Mouse (Mus musculus) R1 (cell line): ENCODE data around the gene St7.

Source experiments
- DNase-seq: peaks from one replicate; pipeline ENCODE4 v3.0.0-alpha.2; 2018; ENCODE audit warnings: low read depth, low spot score

Gene St7

DNA sequence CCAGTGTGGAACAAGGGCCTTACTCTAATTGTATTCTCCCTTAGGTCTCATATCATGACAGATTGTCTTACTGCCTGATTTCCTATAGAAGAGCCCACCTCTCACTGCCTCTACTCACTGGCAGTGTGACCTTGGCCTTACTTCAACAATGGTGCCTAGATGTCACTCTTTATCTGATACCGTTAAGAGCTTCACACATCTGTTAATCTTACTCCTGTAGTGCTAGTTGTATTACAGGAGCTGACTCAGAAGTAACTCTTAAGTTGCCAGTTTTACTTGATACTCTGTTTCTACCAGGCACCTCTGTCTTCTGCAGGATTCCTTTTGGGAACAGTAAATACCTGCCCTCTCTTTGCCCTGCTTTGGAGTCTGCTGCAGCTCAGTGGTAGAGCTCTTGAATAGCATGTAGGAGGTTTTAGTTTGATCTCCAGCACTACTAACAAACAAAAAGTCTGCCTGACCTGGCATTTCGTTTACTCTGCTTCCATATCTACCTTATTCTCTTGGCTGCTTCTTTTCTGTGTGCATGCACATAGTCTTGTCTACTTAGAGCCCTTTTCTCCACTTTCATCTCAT lies 121.4 kb downstream of the St7 start:
- DNase-seq = no peak

DNA sequence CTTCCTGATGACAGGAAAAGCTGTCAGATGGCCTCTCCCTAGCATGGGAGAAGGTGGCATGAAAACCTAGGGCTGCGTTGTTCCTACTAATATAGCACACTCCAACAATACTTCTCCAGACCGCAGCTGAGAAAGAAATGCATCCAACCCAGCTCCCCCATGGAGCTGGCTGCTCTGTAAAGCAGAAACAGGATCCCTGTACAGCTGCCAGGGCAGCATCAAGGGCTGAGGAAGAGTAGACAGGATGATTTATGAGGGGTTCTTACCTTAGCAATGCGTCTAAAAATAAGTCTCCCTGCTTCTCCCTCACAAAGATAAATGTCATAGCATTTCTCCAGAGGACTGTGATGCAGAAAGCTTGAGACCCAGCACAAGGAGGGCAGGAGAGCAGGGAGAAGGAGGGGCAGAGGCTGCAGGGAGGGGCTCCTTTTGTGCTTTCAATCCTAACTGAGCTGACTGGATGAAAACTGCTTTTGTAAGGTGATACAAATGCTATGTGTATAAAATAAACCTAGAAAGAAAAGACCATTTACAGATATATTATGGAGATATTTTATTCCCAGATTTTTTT lies 124.2 kb downstream of the St7 start:
- no peak for DNase-seq

DNA sequence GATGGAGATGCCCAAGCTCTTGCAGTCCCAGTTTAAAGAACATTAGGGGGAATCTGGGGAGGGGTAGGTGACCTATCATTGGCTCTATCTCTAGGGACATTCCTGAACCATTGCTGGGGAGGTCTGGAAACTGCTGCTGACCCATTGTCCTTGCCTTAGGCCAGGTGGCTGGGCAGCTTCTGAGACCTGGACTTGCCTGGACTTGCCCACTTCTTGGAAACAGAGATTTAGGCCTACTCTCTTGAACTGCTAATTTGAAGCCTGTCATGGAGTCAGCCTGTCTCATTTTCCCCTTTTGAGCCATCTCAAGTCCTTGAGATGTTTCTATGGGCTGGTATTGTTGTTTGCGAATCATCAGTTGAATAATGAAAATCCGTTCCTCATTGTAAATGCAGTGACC lies 130.9 kb downstream of the St7 start:
- no peak for DNase-seq

DNA sequence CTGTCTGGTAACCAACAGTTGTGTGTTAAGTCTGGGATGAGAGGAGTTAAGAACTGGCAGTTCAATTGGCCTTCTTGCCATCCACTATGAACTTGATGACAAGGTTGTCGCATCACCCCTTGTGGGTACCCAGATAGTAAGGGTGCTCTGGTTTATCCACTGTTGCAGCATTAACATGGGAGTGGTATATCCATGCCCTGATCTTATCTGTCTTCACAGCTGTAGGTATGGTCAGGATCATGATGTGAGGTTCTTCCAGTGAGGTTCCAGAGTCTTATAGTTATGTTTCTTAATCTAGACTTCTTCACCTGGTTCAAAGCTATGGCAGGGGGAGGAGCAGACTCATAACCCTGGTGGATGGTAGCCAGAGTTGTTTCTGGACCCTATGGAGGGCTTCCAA lies 132.0 kb downstream of the St7 start:
- no peak for DNase-seq

DNA sequence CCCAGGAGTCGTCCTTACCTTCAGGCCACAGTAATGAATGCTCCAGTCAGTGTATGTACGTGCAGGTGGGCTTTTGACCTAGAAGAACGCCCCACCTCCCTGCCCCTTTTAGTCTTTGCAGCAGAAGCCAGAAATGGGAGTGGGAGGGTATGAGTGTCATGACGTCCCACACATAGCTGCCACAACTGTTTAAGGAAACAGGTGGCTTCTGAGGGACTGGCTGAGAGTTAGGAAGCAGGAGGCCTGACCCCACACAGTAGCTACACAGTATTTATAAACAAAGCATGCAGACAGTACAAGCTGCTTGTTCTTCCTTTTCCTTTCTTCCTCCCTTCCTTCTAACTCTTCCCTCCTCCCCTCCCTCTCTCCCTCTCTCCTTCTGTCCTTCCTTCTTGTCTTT lies 135.6 kb downstream of the St7 start:
- no peak for DNase-seq

DNA sequence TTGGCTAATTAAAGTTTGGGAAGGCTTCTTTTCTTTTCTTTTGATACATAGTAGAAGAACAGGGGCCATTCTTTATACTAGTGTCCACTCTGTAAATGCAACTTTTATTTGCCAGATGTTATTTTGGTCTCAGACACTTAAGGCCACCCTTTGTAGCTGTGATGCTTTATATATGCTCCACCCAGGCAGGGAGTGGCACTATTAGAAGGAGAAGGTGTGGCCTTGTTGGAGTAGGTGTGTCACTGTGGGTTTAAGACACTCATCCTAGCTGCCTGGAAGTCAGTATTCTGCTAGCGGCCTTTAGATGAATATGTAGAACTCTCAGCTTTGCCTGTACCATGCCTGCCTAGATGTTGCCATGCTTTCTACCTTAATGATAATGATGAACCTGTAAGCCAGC lies 137.2 kb downstream of the St7 start:
- DNase-seq = no peak

DNA sequence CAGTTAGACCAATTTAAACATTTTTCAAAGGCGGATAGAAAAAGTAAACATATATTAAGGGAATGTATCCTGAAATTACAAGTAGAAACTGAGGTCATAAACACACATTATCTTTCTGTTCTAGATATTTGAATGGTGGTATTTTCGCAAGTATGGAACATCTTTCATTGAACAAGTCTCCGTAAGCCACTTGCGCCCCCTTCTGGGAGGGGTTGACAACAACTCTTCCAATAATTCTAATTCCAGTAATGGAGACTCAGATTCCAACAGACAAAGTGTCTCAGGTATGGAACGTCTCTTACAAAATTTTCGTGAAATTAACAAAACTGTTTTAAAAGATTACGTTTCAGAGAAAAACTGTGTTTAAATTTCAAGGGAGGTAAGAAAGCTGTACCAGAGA lies 141.8 kb downstream of the St7 start:
- DNase-seq = peak; percentile 65

DNA sequence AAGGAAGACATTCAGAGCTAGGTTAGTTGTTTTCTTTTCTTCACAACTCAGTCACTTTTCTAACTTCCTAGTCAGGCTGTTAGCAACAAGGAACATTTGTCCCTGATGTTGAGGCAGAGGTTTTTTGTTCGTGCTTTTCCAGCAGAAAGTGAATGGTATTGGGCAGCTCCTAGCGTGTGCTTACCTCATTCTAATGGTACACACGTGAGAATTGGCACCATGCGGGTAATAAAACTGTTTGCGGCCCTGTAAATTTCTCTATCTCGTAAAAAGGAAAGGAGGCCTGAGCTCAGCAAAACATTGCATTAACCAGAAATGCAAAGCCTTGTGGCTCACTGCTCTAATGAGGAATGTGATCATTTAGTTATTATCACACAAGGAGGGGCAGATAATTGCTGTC lies 143.0 kb downstream of the St7 start:
- DNase-seq = no peak

DNA sequence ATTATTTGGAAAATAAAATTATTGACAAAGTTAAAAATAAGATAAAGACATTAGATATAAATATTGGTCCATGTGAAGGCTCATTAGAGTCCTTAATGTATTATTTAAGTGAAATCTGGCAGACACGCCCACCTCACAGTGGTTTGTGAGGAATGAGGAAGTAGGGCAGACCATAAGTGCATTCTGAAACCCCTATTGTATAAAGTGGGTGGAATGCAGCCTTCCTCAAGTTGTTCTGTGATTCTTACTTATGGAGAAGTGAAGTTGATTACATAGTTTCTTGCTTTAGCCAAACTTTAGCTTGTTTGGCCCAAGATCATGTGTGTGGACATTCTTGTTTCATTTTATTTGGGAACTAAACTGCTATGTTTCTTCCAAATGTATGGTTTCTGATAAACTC lies 144.9 kb downstream of the St7 start:
- DNase-seq = peak; percentile 18

DNA sequence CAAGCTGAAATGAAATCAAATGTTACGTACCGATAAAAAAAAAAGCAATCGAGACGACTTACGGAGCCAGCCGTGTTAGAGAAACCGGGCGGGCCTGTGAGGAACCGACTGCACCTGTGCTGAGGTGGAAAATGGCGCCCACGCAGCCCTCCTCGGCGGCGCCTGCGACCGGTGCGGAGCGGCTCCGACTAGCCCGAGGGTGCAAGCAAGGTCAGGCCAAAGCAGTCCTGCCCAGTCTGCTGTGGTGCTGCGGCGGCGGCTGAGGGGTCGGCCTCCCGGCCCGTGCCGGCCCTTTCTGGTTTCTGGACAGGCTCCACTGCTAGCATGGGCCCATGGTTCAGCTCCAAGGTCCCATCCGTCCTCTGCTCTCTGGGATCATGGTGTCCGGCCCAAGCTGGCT lies 147.7 kb downstream of the St7 start:
- DNase-seq = peak; percentile 74

DNA sequence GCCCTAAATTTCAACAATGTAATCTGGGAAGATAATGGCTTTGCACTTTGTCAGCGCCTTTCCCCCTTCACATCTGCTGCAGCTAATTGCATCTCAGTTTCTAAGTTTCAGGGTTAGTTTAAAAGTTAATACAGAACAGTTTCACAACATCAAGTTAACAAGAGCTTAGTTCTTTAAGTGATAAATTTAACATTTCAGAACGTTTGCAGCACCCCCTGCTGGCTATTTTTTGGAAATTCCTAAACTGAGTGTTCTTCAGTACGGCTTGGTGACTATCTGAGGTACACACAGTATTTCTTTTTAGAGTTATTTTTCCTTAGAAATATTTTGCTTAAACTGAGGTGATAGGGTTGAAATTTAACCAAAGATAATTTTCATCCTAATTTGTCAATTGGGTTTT lies 150.0 kb downstream of the St7 start:
- peak; percentile 60 for DNase-seq

DNA sequence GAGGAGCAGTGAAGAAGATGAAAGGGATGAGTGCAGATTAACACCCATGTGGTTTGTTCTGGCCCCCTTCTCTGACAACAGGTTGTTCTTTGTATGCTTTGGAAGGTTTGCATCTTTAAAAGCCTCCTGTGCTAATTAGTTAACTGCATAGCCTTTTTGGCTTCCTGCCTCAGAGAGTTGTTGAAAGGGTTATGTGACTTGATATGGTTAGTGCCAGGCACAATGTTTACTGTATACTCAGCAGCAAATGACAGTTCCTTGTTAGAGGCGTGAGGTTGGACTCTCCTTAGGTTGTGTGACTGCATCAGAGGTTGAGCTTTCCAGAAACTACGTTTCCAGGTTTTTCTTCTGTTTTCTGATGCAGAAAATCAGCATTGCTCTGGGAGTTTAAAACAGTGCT lies 158.6 kb downstream of the St7 start:
- no peak for DNase-seq

DNA sequence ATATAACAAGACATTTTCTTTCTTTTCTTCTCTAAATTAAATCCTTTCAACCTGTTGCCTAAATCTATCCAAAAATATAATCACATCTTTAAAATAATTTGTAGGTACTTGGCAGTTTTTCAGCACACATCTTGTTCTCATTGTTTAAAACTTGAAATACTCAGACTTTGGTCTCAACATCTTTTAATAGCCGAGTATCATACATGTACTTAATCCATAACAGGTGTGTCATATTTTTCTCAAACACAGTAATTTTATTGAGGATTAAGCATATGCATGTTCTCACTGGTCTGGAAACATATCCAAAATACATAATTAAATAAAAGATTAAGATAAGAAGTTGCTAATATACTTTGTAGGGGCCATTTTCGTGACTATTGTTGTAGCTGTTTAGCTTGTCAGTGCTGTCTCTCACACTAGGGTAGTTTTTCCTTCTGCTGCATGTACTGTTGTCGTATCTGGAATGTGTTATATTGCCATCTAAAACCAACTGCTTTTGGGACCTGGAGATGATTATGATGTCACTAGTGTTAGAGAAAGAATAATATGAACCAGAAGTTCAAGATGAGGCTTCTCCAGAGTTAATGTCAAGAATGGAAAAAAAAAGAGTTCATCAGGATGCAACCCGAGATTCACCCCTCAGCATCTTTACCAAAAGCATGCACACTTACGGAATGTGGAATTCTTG lies 161.0 kb downstream of the St7 start:
- DNase-seq = no peak

DNA sequence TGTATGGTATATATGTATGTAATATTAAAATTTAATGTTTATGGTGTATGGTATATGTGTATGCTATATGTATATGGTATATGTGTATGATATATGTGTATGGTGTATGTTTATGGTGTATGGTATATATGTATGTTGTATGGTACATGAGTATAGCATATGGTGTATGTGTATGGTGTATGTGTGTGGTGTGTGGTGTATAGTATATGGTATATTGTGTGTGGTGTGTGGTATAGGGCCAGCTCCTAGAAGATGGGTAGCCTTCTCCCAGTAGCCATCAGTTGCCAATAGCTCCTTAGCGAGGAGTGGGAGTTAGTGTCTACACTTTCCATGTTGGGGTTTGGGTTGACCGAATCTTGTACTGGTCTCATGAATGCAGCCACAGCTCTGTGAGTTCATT lies 162.9 kb downstream of the St7 start:
- no peak for DNase-seq

DNA sequence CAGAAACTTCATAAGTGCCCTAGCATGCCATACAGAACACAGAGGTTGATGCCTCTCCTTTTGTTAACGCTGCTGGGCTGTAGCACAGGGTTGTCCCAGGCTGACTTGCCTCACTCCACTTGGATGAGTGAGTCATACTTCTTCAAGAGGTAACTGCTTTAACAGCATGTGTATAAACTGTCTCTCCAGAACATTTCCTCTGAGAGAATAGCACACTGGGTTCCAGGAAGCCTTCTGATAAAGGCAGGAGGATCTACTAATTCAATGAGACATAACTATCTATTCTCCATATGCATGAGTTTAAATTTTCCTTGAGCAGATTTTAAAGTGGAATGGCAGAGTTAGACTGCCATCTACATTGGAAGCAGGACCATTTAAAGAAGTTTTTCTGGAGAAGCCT lies 166.8 kb downstream of the St7 start:
- DNase-seq = no peak

DNA sequence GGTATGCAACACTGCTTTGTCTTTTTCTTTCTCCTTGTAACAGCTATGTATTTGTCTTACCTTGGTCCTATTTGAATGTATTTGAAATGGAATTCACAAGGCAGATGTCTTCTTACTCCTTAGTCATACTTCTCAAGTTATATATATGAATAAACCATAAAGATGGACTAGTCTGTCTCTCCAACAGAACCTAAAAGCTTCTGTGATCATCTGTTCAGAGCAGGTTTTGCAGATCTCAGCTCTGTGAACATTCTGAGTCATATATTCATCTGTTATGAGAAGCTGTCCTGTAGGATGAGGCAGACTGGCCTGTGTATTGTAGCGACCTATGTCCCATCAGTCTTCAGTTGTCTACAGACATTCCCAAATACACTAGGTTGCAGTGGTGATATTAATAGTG lies 167.7 kb downstream of the St7 start:
- DNase-seq = no peak

DNA sequence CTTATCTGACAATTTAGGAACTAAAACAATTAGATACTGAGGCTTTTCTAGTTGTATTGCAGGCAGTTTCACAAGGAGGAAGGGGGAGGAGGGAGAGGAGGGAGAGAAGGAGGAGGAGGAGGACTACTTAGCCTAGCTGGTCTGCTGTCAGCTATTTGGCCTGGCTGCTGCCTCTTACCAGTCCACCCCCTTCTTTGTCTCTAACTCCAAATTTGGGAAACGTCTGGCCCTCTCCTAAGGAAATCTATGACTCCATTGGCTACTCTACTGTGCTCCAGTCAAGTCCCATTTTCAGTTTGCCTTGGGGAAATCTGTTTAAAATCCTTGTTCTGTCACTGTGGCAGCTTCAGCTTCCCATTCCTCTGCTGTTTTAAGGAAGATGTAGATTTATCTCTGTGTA lies 175.1 kb downstream of the St7 start:
- no peak for DNase-seq

DNA sequence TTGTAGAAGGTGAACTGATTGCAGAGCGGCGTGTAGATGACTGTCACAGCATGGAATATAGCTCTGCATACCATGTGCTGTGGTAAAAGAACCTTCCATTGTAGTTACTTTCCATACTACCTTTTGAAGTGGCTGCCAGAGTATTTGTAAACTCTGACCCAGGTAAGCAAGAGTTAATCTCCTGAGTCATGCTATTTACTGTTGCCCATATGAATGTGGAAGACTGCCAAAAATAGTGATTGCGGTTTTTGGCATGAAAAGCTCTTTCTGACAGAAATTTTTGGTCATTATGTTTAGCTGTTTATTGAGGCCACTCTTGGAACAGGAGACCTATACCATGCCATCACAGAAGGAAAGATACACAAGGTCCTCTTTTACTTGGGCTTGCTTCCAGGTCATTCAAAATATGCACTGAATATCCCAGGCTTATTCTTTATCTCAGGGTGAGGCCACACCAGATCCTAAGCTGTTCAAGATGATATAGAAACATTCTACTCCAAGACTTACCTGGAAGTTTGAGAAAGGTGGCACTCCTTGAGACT lies 179.2 kb downstream of the St7 start:
- no peak for DNase-seq

DNA sequence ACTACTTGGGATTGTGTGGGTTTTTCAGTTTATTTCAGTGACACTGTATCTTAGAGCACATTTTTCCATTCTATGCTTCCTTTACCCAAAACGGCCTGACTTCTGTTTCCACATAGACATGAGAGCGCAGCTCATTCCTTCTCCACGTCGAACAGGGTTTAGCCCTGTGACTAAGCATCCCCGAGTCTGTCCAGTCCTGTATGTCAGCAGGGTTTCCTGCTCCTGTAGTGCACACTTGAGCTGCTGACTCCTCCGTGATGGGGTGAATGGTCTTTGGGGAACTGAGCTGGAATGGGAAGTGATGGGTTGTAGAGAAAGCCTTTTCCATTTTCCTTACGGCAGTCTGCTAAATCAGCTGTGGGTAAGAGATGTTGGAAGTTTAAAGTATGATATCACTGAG lies 182.9 kb downstream of the St7 start:
- no peak for DNase-seq

DNA sequence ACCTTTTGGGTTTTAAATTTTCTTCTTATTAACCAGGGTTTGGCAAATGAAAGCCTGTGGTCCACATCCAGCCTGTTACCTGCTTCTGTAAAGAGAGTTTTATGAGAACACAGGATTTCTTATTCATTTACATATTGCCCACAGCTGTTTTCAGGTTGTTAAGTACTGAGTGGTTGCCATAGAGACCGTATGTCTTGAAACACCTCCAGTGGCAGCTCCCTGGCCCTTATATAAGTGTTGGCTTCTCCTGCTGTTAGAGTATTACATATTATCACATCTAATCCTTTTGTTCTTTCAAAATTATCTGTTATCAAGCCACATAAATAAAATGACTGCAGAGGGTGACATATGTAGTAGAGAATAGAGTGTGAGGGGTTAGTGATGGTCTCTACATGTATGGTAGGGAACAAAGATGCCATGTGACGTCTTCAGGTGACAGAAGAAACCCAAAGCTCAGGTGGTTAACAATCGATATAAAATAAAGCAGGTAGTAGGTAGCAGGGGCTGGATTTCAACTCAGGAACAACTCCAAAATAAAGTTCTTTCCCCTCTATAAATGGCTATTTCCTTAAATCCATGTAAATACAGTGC lies 183.4 kb downstream of the St7 start:
- DNase-seq = peak; percentile 12

DNA sequence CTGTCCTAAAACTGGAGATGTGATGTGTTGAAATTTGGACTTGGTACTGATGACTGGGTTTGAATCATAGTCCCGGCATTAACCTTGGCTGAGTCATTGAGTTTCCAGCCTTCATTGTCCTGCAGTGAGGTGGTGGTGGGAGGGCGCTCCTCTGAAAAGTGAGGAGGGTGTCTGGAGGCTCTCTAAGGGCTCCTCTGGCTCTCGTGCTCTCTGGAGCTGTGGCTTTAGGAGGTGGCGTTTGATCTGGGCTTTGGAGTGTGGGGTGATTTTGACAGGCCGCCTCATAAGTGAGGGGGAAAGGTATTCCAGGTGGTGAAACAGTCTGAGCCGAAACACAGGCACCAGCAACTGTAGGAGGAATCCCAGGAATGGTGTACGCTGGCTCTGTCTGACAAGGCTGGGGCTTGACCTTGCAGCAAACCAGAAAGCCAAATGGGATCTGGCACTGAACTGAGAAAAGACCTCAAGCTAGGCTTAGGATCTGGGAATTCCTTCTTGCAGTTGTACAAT lies 184.0 kb downstream of the St7 start:
- DNase-seq = no peak

DNA sequence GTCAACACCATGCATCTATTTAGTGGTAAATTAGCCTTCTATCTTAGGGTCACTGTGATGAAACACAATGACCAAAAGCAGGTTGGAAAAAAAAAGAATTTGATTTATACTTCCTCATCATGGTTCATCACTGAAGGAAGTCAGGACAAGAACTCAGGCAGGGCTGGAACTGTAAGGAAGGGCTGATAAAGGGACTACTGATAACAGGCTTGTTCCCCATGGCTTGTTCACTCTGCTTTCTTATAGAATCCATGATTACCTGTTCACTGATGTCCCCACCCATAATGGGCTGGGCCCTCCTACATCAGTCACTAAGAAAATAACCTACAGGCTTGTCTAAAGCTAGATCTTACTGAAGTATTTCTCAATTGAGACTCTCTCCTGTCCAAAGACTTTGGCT lies 190.2 kb downstream of the St7 start:
- no peak for DNase-seq

DNA sequence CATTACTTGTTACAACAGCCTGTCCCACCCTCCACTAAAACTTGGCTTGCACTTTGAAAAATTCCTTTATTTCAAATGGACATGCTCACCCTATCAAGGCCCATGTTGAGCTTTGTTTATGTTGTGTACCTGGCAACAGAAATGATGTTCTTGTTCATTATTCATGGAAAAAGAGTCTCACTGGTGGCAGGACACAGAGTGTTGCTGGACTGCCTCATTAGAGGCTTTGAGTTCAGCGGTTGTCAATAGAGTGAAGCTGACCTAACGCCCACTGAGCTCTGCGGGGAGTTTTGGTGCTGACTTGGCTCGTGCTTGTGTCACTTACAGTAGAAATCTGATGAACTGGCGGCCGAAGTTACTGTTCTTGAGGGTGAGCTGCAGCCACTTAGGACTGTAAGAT lies 195.0 kb downstream of the St7 start:
- DNase-seq = no peak
